In the genomic region with DNA sequence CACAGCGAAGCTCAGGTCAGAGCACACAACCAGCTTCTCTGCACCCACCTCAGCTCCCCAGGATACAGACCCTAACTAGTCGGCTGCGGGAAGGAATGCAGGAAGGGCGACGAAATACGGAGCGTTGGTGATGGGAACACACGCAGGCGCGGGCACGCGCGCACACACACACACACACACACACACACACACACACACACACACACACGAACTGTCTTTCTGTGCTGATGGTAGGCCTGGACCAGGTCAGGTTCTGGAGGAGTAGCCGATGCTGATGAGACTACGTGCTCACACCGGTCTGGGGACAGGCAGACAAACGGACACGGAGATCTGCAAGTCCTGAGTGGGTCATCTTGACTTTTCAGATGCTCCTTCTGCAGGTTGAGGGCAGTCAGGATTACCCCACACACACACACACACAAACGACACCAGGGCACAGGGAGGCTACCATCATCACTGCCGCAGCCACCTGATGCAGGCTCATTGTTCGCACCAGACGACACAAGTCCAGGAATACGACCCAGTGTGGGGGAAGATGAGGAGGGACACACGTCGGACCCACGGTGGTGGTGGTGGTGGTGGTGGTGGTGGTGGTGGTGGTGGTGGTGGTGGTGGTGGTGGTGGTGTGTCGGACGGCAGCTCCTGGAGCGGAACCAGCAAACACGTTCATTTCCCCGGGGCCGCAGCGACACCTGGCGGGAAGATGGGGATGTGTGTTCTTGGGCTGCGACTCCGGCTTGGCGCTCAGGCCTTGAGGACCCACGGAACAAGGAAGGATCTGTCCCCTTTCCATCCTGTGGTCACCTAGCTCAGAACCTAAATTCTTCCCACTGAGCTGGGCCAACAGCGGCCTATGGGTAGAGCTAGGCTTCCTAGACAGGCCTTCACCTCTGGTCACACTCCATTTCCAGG, we compare ENCODE assay signal across 9 mouse cellular contexts. TPM values are rescaled to one million over a fixed set of nuclear protein-coding genes. Genes with fewer than 3 reads are reported as not detected.
DNase-seq lines count a peak whose midpoint lies in the region; TF ChIP-seq lines count a peak whose summit lies in the region.
"Not testable (repeated sequence)": the region's sequence is repeated elsewhere in the genome, so short reads cannot be mapped to it uniquely, and the experiment has no call there.
"Had no signal": no experiment of that assay in that cellular context is flagged by ENCODE, and none has a peak within 500 bp of the region (broad histone marks: within the 10 kb centered on the region; RNA-seq: fewer than 3 reads in every experiment).

Cntfr (minus strand) TSS at position 160 of the 912 bp plus-strand sequence.

- peak; percentile 68 for DNase-seq in ES-CJ7 (ENCODE audit: low read depth, low spot score)
- peak; percentile 91 for DNase-seq in cerebellum, adult 8-10 months
- DNase-seq in forelimb bud, embryonic 11.5 days (ENCODE audit: low read depth, low spot score) = peak; percentile 78
- DNase-seq in heart, postnatal 36 days = peak; percentile 86 to 89
- DNase-seq in layer of hippocampus, adult 18-20 months (ENCODE audit: low spot score in 2 of 2) = peak; percentile 75 to 89
- peak; percentile 83 for DNase-seq in lung, adult 2 months
- DNase-seq in thymus, adult 2 months = peak; percentile 79

- not testable (repeated sequence) for H3K27ac ChIP-seq in olfactory bulb, adult 2 months (ENCODE audit: insufficient read depth, low read depth, low read length); thymus, adult 2 months (ENCODE audit: control insufficient read depth, insufficient read depth, low read length)

- TF ChIP-seq POLR2A in lung, adult 2 months (IDR thresholded peaks at IDR 0.05; ENCODE audit: borderline replicate concordance, extremely low read depth, low read depth, low read length); olfactory bulb, adult 2 months (IDR thresholded peaks at IDR 0.05; ENCODE audit: insufficient read depth, low read depth, low read length); thymus, adult 2 months (IDR thresholded peaks at IDR 0.05; ENCODE audit: control insufficient read depth, extremely low read depth, insufficient read depth, low read length, poor library complexity): not testable (repeated sequence)

- peak; percentile 64 for TF ChIP-seq CTCF in lung, adult 2 months (IDR thresholded peaks at IDR 0.05; ENCODE audit: insufficient read depth, low read length)
- TF ChIP-seq CTCF in olfactory bulb, adult 2 months (IDR thresholded peaks at IDR 0.05; ENCODE audit: insufficient read depth, low read depth, low read length) = peak; percentile 46; the same call in 1 of the 2 replicates
- peak; percentile 57; the same call in 1 of the 2 replicates for TF ChIP-seq CTCF in thymus, adult 2 months (IDR thresholded peaks at IDR 0.05; ENCODE audit: borderline replicate concordance, control insufficient read depth, extremely low read depth, insufficient read depth, low read length, poor library complexity)

- H3K4me1 ChIP-seq in lung, adult 2 months (ENCODE audit: control insufficient read depth, insufficient read depth, low read length); olfactory bulb, adult 2 months (ENCODE audit: control insufficient read depth, insufficient read depth, low read length); thymus, adult 2 months (replicated peaks; ENCODE audit: control insufficient read depth, insufficient read depth, low read length): not testable (repeated sequence)

- intact Hi-C loops in heart, postnatal 36 days (cut with DNase I) = loop anchor here (2.0 kb wide), 1 partner anchor 44 kb away; no protein-coding TSS in a partner anchor

- not testable (repeated sequence) for H3K27me3 ChIP-seq in thymus, adult 2 months (ENCODE audit: control insufficient read depth, insufficient read depth, low read length)

- WGBS in lung, adult 2 months = 17% methylated on average over 27 of the region's 40 CpGs
- 40% methylated on average over 34 of the region's 40 CpGs for WGBS in olfactory bulb, adult 2 months
- 11% methylated on average over 33 of the region's 40 CpGs for WGBS in thymus, adult 2 months

- H3K4me3 ChIP-seq in lung, adult 2 months (replicated peaks; ENCODE audit: extremely low read depth, low read depth, low read length) = peak within 1 kb of the TSS; percentile 25
- peak within 1 kb of the TSS; percentile 39; the same call in 1 of the 2 replicates for H3K4me3 ChIP-seq in olfactory bulb, adult 2 months (ENCODE audit: insufficient read depth, low read depth, low read length)
- H3K4me3 ChIP-seq in thymus, adult 2 months (ENCODE audit: control insufficient read depth, insufficient read depth, low read length) = not testable (repeated sequence)

- H3K36me3 ChIP-seq in thymus, adult 2 months (ENCODE audit: control insufficient read depth, insufficient read depth, low read length) = not testable (repeated sequence)

RNA-seq across cellular contexts. Expression of gene Cntfr, which starts in this region (rescaled TPM):
- total RNA-seq in heart, postnatal 36 days (2021) = 1 to 10 TPM; 2.6 to 3.8 TPM
- total RNA-seq in layer of hippocampus, adult 18-20 months (2021) = 100 to 1,000 TPM; 110 to 113 TPM
- polyA plus RNA-seq in lung, adult 2 months (2012; rRNA removed) = 10.5 and 14.0 TPM in 2 replicates
- not detected in 2 replicates for polyA plus RNA-seq in olfactory bulb, adult 2 months (2012; ENCODE audit: insufficient read depth, insufficient read length, low replicate concordance, missing spikeins)
- polyA plus RNA-seq in thymus, adult 2 months (2012; rRNA removed) = 2.3 and 3.0 TPM in 2 replicates
- polyA plus RNA-seq: activated CD4-positive, CD25-positive, alpha-beta regulatory T cell, adult 4 months had no signal

Comparison
In these comparisons a context has a peak if more than half of its experiments do, and no peak if none do; other contexts are left out.
1. RNA of gene Cntfr (total RNA-seq): 110 to 113 TPM in layer of hippocampus, adult 18-20 months; 2.6 to 3.8 TPM in heart, postnatal 36 days; every median in the first group is over 10 times any median in the second.
2. Peak in every context shown above with its lines, with median percentiles within 50 percentile points of each other: DNase-seq and CTCF ChIP-seq.